Mouse (Mus musculus) thymus, postnatal 10 days (tissue): Measurements from ENCODE around the gene Rnf151.
A peak's percentile ranks its signal among the peaks of the same experiment; 100 is the strongest.
"Not testable (repeated sequence)": the region's sequence is repeated elsewhere in the genome, so short reads cannot be mapped to it uniquely, and the experiment has no call there.

Source experiments
- DNase-seq, 2 experiments: peaks; one replicate each; pipeline ENCODE4 v3.0.0; 2021; ENCODE audit warnings: low spot score in 2 of 2

Rnf151 gene

GRCm38 (mm10) chr17:24667416-24667815 lies 50.4 kb downstream of the Rnf151 start:
- peak; percentile 27 to 60 for DNase-seq

- DNase-seq = not testable (repeated sequence)
Measured at GRCm38 (mm10) chr17:24667011-24667410, 50.9 kb downstream of the Rnf151 start.
